Mouse (Mus musculus): Measurements from ENCODE around the gene Rapgef1. TPM values are rescaled to one million over a fixed set of nuclear protein-coding genes. Genes with fewer than 3 reads are reported as not detected.
A peak's percentile ranks its signal among the peaks of the same experiment; 100 is the strongest.

Gene Rapgef1
- polyA plus RNA-seq, 1 experiment from 2014 or later, result 13.8 TPM

DNA sequence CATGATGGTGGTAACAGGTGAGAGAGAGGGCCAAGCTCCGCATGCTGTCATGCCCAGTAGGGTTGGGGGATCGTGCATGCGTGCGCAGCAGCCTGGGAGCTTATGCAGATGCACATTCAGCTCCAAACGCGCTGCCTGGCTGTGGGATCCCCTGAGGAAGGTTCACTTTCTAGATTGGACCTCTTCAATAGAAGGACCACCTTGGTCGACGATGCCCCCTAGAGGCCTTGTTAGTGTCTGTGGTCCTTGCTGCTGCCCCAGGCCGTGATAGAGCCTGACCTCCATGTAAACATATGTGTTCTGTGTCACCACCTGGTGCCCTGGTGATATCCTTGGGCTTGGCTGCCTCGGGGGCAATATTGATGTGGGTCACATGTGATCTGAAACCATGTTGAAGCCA is 30.3 kb upstream of the Rapgef1 start:
- ATAC-seq (ENCODE audit: insufficient number of reproducible peaks, insufficient read depth, low FRiP score, low read depth), result no peak
- no peak overlapping the region for H3K9ac ChIP-seq (replicated peaks; ENCODE audit: low read depth, low read length)
- WGBS, result 20% methylated on average over 10 of the region's 10 CpGs
- H3K27me3 ChIP-seq (ENCODE audit: control insufficient read depth, insufficient read depth, low read length), result no peaks in the 10 kb centered on the region
- H3K9me3 ChIP-seq (ENCODE audit: control insufficient read depth, low read depth, low read length), result no peaks in the 10 kb centered on the region
- H3K27ac ChIP-seq (ENCODE audit: low read length), result no peak overlapping the region
- no peak overlapping the region for H3K4me3 ChIP-seq (ENCODE audit: low read depth, low read length)
- no peaks in the 10 kb centered on the region for H3K4me1 ChIP-seq (ENCODE audit: control insufficient read depth, insufficient read depth, low read length)
- H3K36me3 ChIP-seq (ENCODE audit: control insufficient read depth, insufficient read depth, low read length), result no peaks in the 10 kb centered on the region
- no peak overlapping the region for H3K4me2 ChIP-seq (replicated peaks; ENCODE audit: low read depth, low read length)

DNA sequence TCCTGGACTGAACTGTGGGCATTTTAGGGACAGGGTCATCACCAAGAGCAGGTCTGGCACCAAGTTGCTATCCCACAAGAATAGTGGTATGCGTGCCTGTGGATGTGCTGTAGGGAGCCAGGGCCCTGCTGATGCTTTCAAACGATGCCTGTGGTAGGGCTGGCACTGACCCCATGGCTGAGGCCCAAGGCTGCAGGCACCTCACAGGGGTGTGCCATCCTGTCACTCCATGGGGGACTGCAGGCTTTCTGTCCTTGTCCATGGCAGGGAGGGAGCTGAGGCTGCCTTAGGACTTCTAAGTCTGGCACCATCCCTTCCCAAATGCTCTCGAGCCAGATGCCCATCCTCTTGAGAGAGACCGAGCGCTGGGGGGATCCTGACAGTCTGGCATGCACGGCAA is 27.9 kb upstream of the Rapgef1 start:
- ATAC-seq (ENCODE audit: insufficient number of reproducible peaks, insufficient read depth, low FRiP score, low read depth), result no peak
- no peaks in the 10 kb centered on the region for H3K36me3 ChIP-seq (ENCODE audit: control insufficient read depth, insufficient read depth, low read length)
- no peak overlapping the region for H3K9ac ChIP-seq (replicated peaks; ENCODE audit: low read depth, low read length)
- H3K4me2 ChIP-seq (replicated peaks; ENCODE audit: low read depth, low read length), result no peak overlapping the region
- no peaks in the 10 kb centered on the region for H3K9me3 ChIP-seq (ENCODE audit: control insufficient read depth, low read depth, low read length)
- H3K27me3 ChIP-seq (ENCODE audit: control insufficient read depth, insufficient read depth, low read length), result no peaks in the 10 kb centered on the region
- H3K4me1 ChIP-seq (ENCODE audit: control insufficient read depth, insufficient read depth, low read length), result no peaks in the 10 kb centered on the region
- H3K4me3 ChIP-seq (ENCODE audit: low read depth, low read length), result no peak overlapping the region
- no peak overlapping the region for H3K27ac ChIP-seq (ENCODE audit: low read length)
- 85% methylated on average over 6 of the region's 6 CpGs for WGBS

DNA sequence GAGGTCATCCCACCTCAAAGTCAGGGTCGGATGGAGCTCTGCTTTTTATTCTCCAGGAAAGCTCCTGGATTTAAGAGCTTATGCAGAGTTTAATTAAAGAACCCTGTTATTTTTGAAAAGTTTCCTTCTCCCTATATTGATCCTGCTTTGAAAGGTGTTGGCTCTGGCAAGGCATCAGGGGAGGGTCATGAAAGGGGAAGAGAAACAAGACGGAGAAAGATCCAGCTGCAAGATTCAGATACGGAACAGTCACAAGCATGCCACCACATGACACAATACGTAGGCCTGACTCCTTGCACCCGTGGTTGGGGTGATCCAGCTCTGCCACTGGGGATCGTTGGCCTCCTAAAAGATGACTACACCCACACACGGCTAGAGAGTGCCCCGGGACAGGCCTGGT is 27.0 kb upstream of the Rapgef1 start:
- H3K4me1 ChIP-seq (ENCODE audit: control insufficient read depth, insufficient read depth, low read length), result no peaks in the 10 kb centered on the region
- H3K4me3 ChIP-seq (ENCODE audit: low read depth, low read length), result no peak overlapping the region
- no peaks in the 10 kb centered on the region for H3K9me3 ChIP-seq (ENCODE audit: control insufficient read depth, low read depth, low read length)
- H3K27me3 ChIP-seq (ENCODE audit: control insufficient read depth, insufficient read depth, low read length), result no peaks in the 10 kb centered on the region
- no peak overlapping the region for H3K4me2 ChIP-seq (replicated peaks; ENCODE audit: low read depth, low read length)
- H3K27ac ChIP-seq (ENCODE audit: low read length), result no peak overlapping the region
- no peaks in the 10 kb centered on the region for H3K36me3 ChIP-seq (ENCODE audit: control insufficient read depth, insufficient read depth, low read length)
- WGBS, result 70% methylated on average over 8 of the region's 8 CpGs
- H3K9ac ChIP-seq (replicated peaks; ENCODE audit: low read depth, low read length), result no peak overlapping the region
- ATAC-seq (ENCODE audit: insufficient number of reproducible peaks, insufficient read depth, low FRiP score, low read depth), result no peak

DNA sequence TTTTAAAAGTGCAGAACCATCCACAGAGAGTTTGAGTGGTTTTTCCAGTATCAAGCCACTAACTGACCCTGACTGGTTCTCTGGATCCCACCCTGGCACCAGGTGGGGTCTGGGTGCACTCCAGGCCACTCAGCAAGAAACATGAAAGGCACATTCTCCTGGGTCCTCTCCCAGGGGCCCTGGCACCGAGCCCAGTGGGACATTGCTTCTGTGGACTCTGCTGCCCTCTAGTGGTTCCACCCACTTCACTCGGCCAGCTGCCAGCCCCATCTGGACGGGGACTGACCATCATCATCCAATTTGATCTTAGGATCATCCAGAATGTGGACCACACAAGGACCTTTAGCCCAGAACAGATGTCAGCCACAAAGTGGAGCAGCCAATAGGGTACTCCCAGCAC is 15.6 kb upstream of the Rapgef1 start:
- Histone ChIP-seq H3K36me3 (ENCODE audit: control insufficient read depth, insufficient read depth, low read length) (no peaks in the 10 kb centered on the region), H3K4me2 (replicated peaks; ENCODE audit: low read depth, low read length) (no peak overlapping the region), H3K27ac (ENCODE audit: low read length) (no peak overlapping the region), H3K9me3 (ENCODE audit: control insufficient read depth, low read depth, low read length) (no peaks in the 10 kb centered on the region), H3K4me3 (ENCODE audit: low read depth, low read length) (no peak overlapping the region), H3K4me1 (ENCODE audit: control insufficient read depth, insufficient read depth, low read length) (no peaks in the 10 kb centered on the region), H3K9ac (replicated peaks; ENCODE audit: low read depth, low read length) (no peak overlapping the region), H3K27me3 (ENCODE audit: control insufficient read depth, insufficient read depth, low read length) (no peaks in the 10 kb centered on the region)
- WGBS, result 0% methylated on average over 3 of the region's 3 CpGs
- ATAC-seq (ENCODE audit: insufficient number of reproducible peaks, insufficient read depth, low FRiP score, low read depth), result no peak

DNA sequence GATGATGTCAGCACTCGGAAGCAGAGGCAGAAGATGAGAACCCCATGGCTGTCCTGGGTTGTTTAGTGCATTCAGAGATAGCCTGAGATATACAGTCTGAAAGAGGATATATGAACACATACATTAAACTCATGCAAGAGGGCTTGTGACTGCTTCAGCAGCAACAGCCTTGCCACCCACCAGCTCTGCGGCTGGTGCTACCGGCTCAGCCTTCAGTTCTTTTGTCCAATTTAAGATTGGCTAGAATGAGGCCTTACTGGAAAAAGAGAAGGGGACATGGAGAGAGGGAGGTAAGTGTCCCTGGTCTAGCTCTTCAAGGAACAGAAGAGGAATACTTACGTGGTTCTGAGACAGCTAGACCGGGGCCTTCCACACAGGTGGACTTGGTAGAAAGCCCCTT is 13.9 kb upstream of the Rapgef1 start:
- Histone ChIP-seq H3K4me3 (ENCODE audit: low read depth, low read length) (no peak overlapping the region), H3K27me3 (ENCODE audit: control insufficient read depth, insufficient read depth, low read length) (no peaks in the 10 kb centered on the region), H3K4me2 (replicated peaks; ENCODE audit: low read depth, low read length) (no peak overlapping the region), H3K9ac (replicated peaks; ENCODE audit: low read depth, low read length) (no peak overlapping the region), H3K36me3 (ENCODE audit: control insufficient read depth, insufficient read depth, low read length) (no peaks in the 10 kb centered on the region), H3K4me1 (ENCODE audit: control insufficient read depth, insufficient read depth, low read length) (no peaks in the 10 kb centered on the region), H3K9me3 (ENCODE audit: control insufficient read depth, low read depth, low read length) (no peaks in the 10 kb centered on the region), H3K27ac (ENCODE audit: low read length) (no peak overlapping the region)
- ATAC-seq (ENCODE audit: insufficient number of reproducible peaks, insufficient read depth, low FRiP score, low read depth), result no peak
- WGBS, result 90% methylated on average over 5 of the region's 5 CpGs

DNA sequence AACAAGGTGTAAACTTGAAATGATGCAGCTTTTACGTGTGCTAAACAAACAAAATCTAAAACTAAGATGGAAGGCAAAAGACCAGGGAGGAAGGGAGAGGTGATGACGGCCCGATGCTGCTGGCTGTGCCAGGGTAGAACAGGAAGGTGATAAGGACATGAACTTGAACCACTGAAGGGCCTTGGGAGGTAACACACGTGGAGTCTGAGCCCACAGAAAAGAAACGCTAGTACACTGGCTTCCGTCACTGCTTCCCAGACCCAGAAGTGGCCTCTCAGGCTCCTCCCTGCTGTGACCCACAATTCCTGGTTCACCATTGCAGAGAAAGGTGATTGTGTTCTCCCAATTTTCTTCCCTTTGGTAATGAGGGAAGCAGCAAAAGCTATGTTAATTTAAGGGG is 13.1 kb upstream of the Rapgef1 start:
- Histone ChIP-seq H3K9ac (replicated peaks; ENCODE audit: low read depth, low read length) (no peak overlapping the region), H3K4me2 (replicated peaks; ENCODE audit: low read depth, low read length) (no peak overlapping the region), H3K4me3 (ENCODE audit: low read depth, low read length) (no peak overlapping the region), H3K36me3 (ENCODE audit: control insufficient read depth, insufficient read depth, low read length) (no peaks in the 10 kb centered on the region), H3K4me1 (ENCODE audit: control insufficient read depth, insufficient read depth, low read length) (no peaks in the 10 kb centered on the region), H3K27ac (ENCODE audit: low read length) (no peak overlapping the region), H3K27me3 (ENCODE audit: control insufficient read depth, insufficient read depth, low read length) (no peaks in the 10 kb centered on the region), H3K9me3 (ENCODE audit: control insufficient read depth, low read depth, low read length) (no peaks in the 10 kb centered on the region)
- no peak for ATAC-seq (ENCODE audit: insufficient number of reproducible peaks, insufficient read depth, low FRiP score, low read depth)
- 42% methylated on average over 6 of the region's 6 CpGs for WGBS

DNA sequence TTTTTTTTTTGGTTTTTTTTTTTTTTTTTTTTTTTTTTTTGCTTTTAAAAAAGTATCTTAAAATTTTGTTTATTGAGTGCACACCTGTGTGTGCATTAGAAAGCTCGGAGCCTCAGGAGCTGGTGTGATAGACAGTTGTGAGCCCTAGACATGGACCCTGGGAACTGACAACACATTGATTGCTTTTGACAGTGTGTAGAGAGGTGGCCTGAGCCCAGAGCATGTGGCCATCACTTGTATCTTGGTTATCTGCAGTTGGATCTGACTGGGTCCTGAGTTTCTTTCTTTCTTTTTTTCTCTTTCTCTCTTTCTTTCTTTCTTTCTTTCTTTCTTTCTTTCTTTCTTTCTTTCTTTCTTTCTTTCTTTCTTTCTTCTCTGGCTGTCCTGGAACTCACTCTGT is 2.2 kb upstream of the Rapgef1 start:
- Histone ChIP-seq H3K4me1 (ENCODE audit: control insufficient read depth, insufficient read depth, low read length) (peaks cover 11% of the 10 kb centered on the region), H3K36me3 (ENCODE audit: control insufficient read depth, insufficient read depth, low read length) (no peaks in the 10 kb centered on the region), H3K4me3 (ENCODE audit: low read depth, low read length) (no peak overlapping the region), H3K27me3 (ENCODE audit: control insufficient read depth, insufficient read depth, low read length) (no peaks in the 10 kb centered on the region), H3K27ac (ENCODE audit: low read length) (no peak overlapping the region), H3K9ac (replicated peaks; ENCODE audit: low read depth, low read length) (no peak overlapping the region), H3K9me3 (ENCODE audit: control insufficient read depth, low read depth, low read length) (no peaks in the 10 kb centered on the region), H3K4me2 (replicated peaks; ENCODE audit: low read depth, low read length) (no peak overlapping the region)
- no peak for ATAC-seq (ENCODE audit: insufficient number of reproducible peaks, insufficient read depth, low FRiP score, low read depth)
- WGBS, result 71% methylated on average over 1 of the region's 1 CpGs

DNA sequence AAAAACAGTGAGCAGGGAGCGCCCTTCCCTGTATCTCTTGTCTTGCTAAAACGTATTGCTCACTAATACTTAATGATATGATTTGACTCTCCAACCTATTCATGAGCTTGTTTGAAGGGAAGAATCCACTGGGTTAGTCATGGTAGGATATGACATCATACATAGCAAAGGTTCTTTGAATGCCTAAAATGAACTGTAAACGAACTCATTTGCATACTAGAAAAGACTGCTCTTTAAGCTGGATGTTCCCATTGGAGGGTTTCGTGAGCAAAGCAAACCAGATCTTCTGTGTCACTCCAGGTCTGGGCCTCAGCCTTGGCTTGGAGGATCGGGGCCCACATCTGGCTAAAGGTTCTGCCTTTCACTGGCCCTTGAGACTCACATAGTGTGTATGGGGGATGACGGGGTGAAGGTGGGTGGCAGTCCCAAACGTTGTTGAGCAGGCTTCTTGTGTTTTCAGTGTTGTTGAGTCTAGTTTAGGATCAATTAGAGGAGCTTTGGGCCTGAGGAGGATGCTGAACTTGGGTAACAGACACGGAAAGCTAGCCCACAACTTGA is 515 bp upstream of the Rapgef1 start:
- H3K27ac ChIP-seq (ENCODE audit: low read length), result no peak overlapping the region
- H3K4me2 ChIP-seq (replicated peaks; ENCODE audit: low read depth, low read length), result no peak overlapping the region; the same call in 1 of the 2 replicates
- H3K4me3 ChIP-seq (ENCODE audit: low read depth, low read length), result peak overlapping the region; percentile 71; the same call in 1 of the 2 replicates
- H3K36me3 ChIP-seq (ENCODE audit: control insufficient read depth, insufficient read depth, low read length), result no peaks in the 10 kb centered on the region
- H3K4me1 ChIP-seq (ENCODE audit: control insufficient read depth, insufficient read depth, low read length), result peaks cover 11% of the 10 kb centered on the region
- no peak for ATAC-seq (ENCODE audit: insufficient number of reproducible peaks, insufficient read depth, low FRiP score, low read depth)
- 69% methylated on average over 8 of the region's 8 CpGs for WGBS
- no peaks in the 10 kb centered on the region for H3K27me3 ChIP-seq (ENCODE audit: control insufficient read depth, insufficient read depth, low read length)
- no peak overlapping the region for H3K9ac ChIP-seq (replicated peaks; ENCODE audit: low read depth, low read length)
- H3K9me3 ChIP-seq (ENCODE audit: control insufficient read depth, low read depth, low read length), result no peaks in the 10 kb centered on the region

DNA sequence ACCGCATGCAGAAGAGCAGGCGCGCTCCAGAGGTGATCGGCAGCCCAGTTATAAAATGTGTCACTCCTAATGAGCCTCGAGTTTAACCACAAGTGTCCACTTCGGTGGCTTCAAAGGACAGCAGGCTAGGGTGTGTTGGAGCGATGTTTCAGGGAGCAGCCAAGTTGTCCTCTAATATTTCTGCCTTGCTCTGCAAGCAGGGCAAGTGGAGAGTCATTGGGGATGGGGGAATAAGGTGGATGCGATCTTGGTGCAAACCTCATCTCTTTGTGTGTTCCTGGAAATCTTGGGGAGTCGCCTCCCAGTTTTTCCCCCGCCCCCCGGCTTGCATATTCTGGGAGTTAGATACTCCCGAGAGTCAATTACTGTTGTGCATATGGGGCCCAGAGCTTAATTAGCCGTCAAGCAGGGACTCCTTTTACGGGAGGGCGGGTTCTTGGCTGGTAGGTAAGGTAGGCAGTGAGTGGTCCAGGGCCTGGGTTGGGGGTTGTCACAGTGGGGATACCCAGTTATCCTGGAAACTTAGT is 844 bp downstream of the Rapgef1 start:
- no peaks in the 10 kb centered on the region for H3K9me3 ChIP-seq (ENCODE audit: control insufficient read depth, low read depth, low read length)
- peaks cover 16% of the 10 kb centered on the region for H3K4me1 ChIP-seq (ENCODE audit: control insufficient read depth, insufficient read depth, low read length)
- peak overlapping the region; percentile 93 for H3K9ac ChIP-seq (replicated peaks; ENCODE audit: low read depth, low read length)
- H3K4me2 ChIP-seq (replicated peaks; ENCODE audit: low read depth, low read length), result peak overlapping the region; percentile 60
- no peaks in the 10 kb centered on the region for H3K36me3 ChIP-seq (ENCODE audit: control insufficient read depth, insufficient read depth, low read length)
- no peaks in the 10 kb centered on the region for H3K27me3 ChIP-seq (ENCODE audit: control insufficient read depth, insufficient read depth, low read length)
- H3K27ac ChIP-seq (ENCODE audit: low read length), result peak overlapping the region; percentile 89
- 1% methylated on average over 15 of the region's 15 CpGs for WGBS
- peak overlapping the region; percentile 71 for H3K4me3 ChIP-seq (ENCODE audit: low read depth, low read length)
- ATAC-seq (ENCODE audit: insufficient number of reproducible peaks, insufficient read depth, low FRiP score, low read depth), result no peak
